Mouse (Mus musculus) intestine, postnatal 0 days (tissue): ENCODE data around the gene Hs3st2. TPM values are rescaled to one million over a fixed set of nuclear protein-coding genes. Genes with fewer than 3 reads are reported as not detected.

Experiments used
- ATAC-seq: fragments of 200-750 bp; cut with Nextera tagmentation; 2 replicates; pipeline ENCODE4 v1.8.0; 2017; ENCODE audit warnings: mild to moderate bottlenecking, moderate TSS enrichment, moderate library complexity
- H3K27ac ChIP-seq: fragments of 300-500 bp; sonication (generic); 2 replicates; pipeline ENCODE4 v1.5.1; 2014; ENCODE audit warnings: mild to moderate bottlenecking, low read depth, low read length, moderate library complexity
- H3K27me3 ChIP-seq: fragments of 300-500 bp; sonication (generic); replicated peaks from 2 replicates; pipeline ENCODE4 v1.6.1; 2014; ENCODE audit warnings: low read length, mixed read lengths; ENCODE audit not compliant: control insufficient read depth, insufficient read depth
- H3K36me3 ChIP-seq: fragments of 300-500 bp; sonication (generic); 2 replicates; pipeline ENCODE4 v1.6.1; 2014; ENCODE audit warnings: mild to moderate bottlenecking, moderate library complexity; ENCODE audit not compliant: control insufficient read depth, insufficient read depth
- H3K4me1 ChIP-seq: fragments of 300-500 bp; sonication (generic); replicated peaks from 2 replicates; pipeline ENCODE4 v1.6.1; 2014; ENCODE audit warnings: antibody characterized with exemption, low read length, mixed read lengths; ENCODE audit not compliant: control insufficient read depth, insufficient read depth
- H3K4me2 ChIP-seq: fragments of 300-500 bp; sonication (generic); replicated peaks from 2 replicates; pipeline ENCODE4 v1.6.1; 2014; ENCODE audit warnings: low read depth, mild to moderate bottlenecking, moderate library complexity
- H3K4me3 ChIP-seq: fragments of 300-500 bp; sonication (generic); 2 replicates; pipeline ENCODE4 v1.5.1; 2014; ENCODE audit warnings: low read depth, low read length
- H3K9ac ChIP-seq: fragments of 300-500 bp; sonication (generic); 2 replicates; pipeline ENCODE4 v1.6.1; 2014; ENCODE audit warnings: mild to moderate bottlenecking, low read depth, low read length
- H3K9me3 ChIP-seq: fragments of 300-500 bp; sonication (generic); 2 replicates; pipeline ENCODE4 v1.6.1; 2016; ENCODE audit warnings: mixed run types; ENCODE audit not compliant: control insufficient read depth
- CTCF ChIP-seq: sonication (generic); IDR thresholded peaks from 2 replicates; pipeline ENCODE4 v1.5.1; 2016; ENCODE audit warnings: low read depth, mild to moderate bottlenecking, control low read depth, antibody characterized with exemption, moderate library complexity
- WGBS: fragments of 180-500 bp; shearing (Covaris S2); extraction: QIAGEN DNeasy Blood & Tissue Kit; methylation state at CpG from one replicate; pipeline ENCODE4 v1.1.7; 2014; 5-methylcytosine and 5-hydroxymethylcytosine counted together
- polyA plus RNA-seq: library from polyadenylated mRNA; unstranded; fragments of >200 nt; fragmentation: Nextera tagmentation; extraction: Ambion mirVana; gene quantifications from 2 replicates; pipeline ENCODE4 v1.2.1, GENCODE M21; 2015

Hs3st2 gene
- polyA plus RNA-seq, 1 experiment from 2014 or later = 0.85 TPM

DNA sequence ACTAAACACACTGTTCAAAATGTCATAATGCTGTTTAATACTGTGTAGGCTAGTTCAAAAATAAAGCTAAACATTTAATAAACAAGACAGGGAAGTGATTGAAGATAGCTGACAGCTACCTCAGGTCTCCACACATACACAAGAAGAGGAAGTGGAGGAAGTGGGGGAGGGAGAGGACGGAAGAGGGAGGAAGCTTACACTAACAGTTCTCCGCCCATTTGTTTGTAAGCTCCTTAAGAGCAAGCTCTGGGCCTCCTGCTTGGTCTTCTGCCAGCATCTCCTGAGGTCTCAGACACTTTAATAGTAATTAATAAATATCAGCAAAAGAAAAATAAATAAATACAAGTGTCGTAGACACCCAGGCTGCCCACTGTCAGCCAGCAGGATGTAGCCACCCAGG is 77.8 kb downstream of the Hs3st2 start:
- no peak for TF ChIP-seq CTCF
- Histone ChIP-seq H3K4me2 (no peak overlapping the region), H3K27ac (no peak overlapping the region), H3K4me3 (no peak overlapping the region), H3K27me3 (no peaks in the 10 kb centered on the region), H3K36me3 (no peaks in the 10 kb centered on the region), H3K4me1 (no peaks in the 10 kb centered on the region), H3K9ac (no peak overlapping the region), H3K9me3 (no peaks in the 10 kb centered on the region)
- 37% methylated on average over 3 of the region's 3 CpGs for WGBS
- ATAC-seq = no peak

DNA sequence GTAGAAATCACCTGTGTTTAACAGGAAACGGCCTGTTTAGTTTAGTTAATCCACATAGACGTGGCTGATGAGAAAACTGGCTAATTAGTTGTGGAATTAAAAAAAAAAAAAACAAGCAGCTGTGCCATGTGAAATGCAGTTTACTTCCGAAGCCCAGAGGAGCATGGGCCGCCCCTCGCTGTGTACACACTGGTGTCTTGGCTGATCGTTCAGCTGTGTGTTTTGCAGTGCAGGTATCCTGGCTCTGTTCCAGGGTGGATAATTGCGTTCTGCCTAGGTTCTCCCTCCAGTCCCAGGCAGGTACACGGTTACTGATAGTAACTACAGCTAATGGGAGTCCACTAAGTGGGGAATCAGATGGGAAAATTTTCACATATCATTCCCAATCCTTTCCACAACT is 86.6 kb downstream of the Hs3st2 start:
- no peak overlapping the region for H3K27ac ChIP-seq
- no peaks in the 10 kb centered on the region for H3K36me3 ChIP-seq
- no peak overlapping the region for H3K4me2 ChIP-seq
- no peaks in the 10 kb centered on the region for H3K27me3 ChIP-seq
- WGBS = 32% methylated on average over 8 of the region's 8 CpGs
- no peak for ATAC-seq
- no peaks in the 10 kb centered on the region for H3K9me3 ChIP-seq
- H3K4me3 ChIP-seq = no peak overlapping the region
- H3K4me1 ChIP-seq = no peaks in the 10 kb centered on the region
- no peak for TF ChIP-seq CTCF
- no peak overlapping the region for H3K9ac ChIP-seq

DNA sequence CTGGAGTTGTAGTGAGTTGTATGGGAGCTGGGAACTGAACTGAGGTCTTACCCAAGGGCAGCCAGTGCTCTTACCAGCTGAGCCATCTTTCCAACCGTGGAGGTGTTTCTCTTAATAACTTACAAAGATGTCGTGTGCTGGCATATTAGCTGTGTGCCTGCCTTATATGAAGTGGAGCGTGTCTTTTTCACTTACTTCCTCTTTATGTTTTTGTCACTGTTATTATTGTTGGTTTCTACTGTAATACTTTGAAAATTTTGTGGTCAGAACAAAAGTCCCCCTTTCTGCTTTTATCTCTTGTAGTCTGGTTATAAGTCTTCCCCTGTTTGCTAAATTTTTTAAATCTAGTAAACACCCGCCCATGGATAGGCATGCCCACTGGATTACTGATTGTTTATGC is 88.4 kb downstream of the Hs3st2 start:
- no peak for TF ChIP-seq CTCF
- H3K4me2 ChIP-seq = no peak overlapping the region
- H3K4me3 ChIP-seq = no peak overlapping the region
- ATAC-seq = no peak
- H3K27me3 ChIP-seq = no peaks in the 10 kb centered on the region
- no peaks in the 10 kb centered on the region for H3K4me1 ChIP-seq
- H3K27ac ChIP-seq = no peak overlapping the region
- no peaks in the 10 kb centered on the region for H3K9me3 ChIP-seq
- H3K9ac ChIP-seq = no peak overlapping the region
- H3K36me3 ChIP-seq = no peaks in the 10 kb centered on the region
- WGBS = 89% methylated on average over 4 of the region's 4 CpGs

DNA sequence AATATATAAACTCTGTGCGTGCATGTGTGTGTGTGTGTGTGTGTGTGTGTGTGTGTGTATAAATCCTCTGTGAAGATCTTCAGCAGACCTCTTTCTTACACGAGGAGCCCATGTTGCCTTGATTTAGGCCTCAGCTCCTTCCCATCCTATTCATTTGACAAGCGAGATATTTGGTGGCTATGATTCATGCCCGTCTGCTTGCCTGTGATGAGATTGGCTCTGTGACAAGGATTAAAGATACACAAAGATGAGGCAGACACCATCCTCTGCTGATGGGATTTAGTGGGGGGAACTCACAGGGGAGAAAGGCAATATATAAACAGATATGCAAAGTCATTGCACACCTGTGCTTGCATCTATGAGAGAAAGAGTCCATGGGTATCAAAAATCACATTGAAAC is 92.9 kb downstream of the Hs3st2 start:
- ATAC-seq = no peak
- WGBS = 75% methylated on average over 4 of the region's 4 CpGs

DNA sequence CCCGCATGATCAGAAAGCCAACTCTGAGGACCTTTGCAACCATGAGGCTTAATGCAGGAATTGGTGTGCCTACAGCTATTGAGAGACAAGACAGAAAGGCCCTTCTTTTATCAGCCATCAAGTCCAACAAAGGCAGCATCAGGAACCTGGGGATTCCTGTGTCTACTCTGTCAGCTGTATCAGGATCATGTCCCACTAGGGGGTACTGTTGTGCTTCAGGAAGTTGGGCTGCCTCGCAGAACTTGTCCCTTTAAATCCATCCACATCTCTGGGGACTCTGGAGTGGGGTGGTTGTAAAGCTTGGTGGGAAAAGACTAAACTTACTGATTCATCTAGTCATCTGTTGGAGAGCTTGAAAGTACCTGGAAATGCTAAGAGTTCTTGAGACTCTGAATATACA is 93.6 kb downstream of the Hs3st2 start:
- Histone ChIP-seq H3K4me2 (no peak overlapping the region), H3K4me1 (no peaks in the 10 kb centered on the region), H3K36me3 (no peaks in the 10 kb centered on the region), H3K4me3 (no peak overlapping the region), H3K9ac (no peak overlapping the region), H3K9me3 (no peaks in the 10 kb centered on the region), H3K27ac (no peak overlapping the region), H3K27me3 (no peaks in the 10 kb centered on the region)
- ATAC-seq = no peak
- WGBS = 73% methylated on average over 2 of the region's 2 CpGs
- TF ChIP-seq CTCF = peak; percentile 53

More for the DNA sequence above, 92.9 kb downstream of the Hs3st2 start:
- H3K9me3 ChIP-seq = no peaks in the 10 kb centered on the region
- no peaks in the 10 kb centered on the region for H3K27me3 ChIP-seq
- no peaks in the 10 kb centered on the region for H3K36me3 ChIP-seq
- H3K4me1 ChIP-seq = no peaks in the 10 kb centered on the region
- TF ChIP-seq CTCF = no peak
- no peak overlapping the region for H3K4me2 ChIP-seq
- H3K27ac ChIP-seq = no peak overlapping the region
- no peak overlapping the region for H3K9ac ChIP-seq
- H3K4me3 ChIP-seq = no peak overlapping the region

DNA sequence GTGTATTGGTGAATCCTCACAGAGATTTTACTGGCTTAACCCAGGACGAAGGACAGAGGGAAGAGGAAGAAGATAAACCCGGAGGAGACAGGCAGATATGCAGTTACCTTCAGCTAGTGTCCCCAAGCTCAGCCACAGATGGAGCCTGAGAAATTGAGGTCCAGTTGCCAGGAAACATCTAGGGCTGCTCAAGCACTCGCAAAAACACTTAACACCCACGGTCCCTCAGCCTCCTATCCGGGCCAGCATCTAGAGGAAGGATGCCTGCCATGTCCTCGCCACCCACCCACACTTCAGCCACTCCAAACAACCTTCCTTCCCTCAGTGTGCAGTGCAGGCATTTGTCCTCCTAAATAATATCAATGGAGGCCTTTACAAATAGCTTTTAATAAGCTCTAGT is 95.6 kb downstream of the Hs3st2 start:
- WGBS = 57% methylated on average over 6 of the region's 6 CpGs
- no peak for ATAC-seq
- H3K36me3 ChIP-seq = no peaks in the 10 kb centered on the region
- no peaks in the 10 kb centered on the region for H3K27me3 ChIP-seq
- H3K4me1 ChIP-seq = no peaks in the 10 kb centered on the region
- H3K4me3 ChIP-seq = no peak overlapping the region
- no peak overlapping the region for H3K27ac ChIP-seq
- H3K4me2 ChIP-seq = no peak overlapping the region
- no peaks in the 10 kb centered on the region for H3K9me3 ChIP-seq
- no peak overlapping the region for H3K9ac ChIP-seq
- TF ChIP-seq CTCF = no peak

DNA sequence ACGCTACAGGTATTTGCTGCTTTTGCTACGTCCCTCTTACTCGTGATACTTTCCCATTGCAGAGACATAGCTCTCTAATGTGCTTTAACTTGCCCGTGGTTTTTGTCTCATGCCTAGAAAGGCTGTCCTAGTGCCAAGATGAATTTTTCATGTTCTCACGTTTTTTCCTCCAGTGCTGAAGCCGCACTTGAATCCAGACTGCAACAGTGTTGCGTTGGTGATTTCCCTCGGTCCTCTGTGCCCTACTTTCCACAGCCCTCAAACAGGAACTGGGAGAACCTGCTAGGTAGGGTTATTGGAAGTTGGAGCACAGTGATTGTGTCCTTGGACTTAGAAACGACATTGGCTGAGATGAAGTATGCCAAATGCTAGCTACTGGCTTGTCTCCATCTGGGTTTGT is 97.7 kb downstream of the Hs3st2 start:
- no peaks in the 10 kb centered on the region for H3K36me3 ChIP-seq
- H3K27me3 ChIP-seq = no peaks in the 10 kb centered on the region
- H3K4me2 ChIP-seq = no peak overlapping the region
- H3K4me3 ChIP-seq = no peak overlapping the region
- no peak for ATAC-seq
- H3K9ac ChIP-seq = no peak overlapping the region
- no peaks in the 10 kb centered on the region for H3K4me1 ChIP-seq
- no peak for TF ChIP-seq CTCF
- no peaks in the 10 kb centered on the region for H3K9me3 ChIP-seq
- 74% methylated on average over 9 of the region's 9 CpGs for WGBS
- H3K27ac ChIP-seq = no peak overlapping the region
